ENCODE assay signal across 14 mouse cellular contexts in the genomic region with DNA sequence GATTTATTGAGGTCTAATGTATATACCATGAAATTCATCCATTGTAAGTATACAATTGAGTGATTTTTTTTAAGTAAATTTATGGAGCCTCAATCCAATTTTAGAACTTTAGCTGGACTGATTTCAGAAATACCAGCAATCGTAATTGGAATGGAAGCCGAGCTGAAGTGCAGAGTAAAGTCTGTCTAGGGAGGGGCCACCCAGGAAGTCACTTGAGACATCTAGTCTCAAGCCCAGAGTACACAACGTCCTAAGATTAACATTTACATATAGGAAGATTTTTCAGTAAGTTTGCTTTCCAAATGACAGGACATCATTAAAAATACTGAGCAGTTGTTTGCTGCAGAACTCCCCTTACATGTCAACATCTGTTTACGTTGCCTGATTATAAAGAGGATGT.
DNase-seq lines count a peak whose midpoint lies in the region; ATAC-seq and TF ChIP-seq lines count a peak whose summit lies in the region.
"Had no signal": no experiment of that assay in that cellular context is flagged by ENCODE, and none has a peak within 500 bp of the region (broad histone marks: within the 10 kb centered on the region; RNA-seq: fewer than 3 reads in every experiment).

No protein-coding gene starts in this region.

- no peak for ATAC-seq in kidney, embryonic 15.5 days (replicated peaks; ENCODE audit: low FRiP score)
- ATAC-seq in CD4-positive, CD25-positive, alpha-beta regulatory T cell, adult 4 months, result peak; percentile 71
- ATAC-seq in embryonic facial prominence, embryonic 13.5 days (ENCODE audit: insufficient number of reproducible peaks, insufficient read depth, low FRiP score, low TSS enrichment, low read depth), result no peak
- no peak for ATAC-seq in frontal cortex, adult (ENCODE audit: low TSS enrichment)
- ATAC-seq: forebrain, embryonic 15.5 days had no signal

- H3K4me2 ChIP-seq in kidney, embryonic 15.5 days, result no peak overlapping the region
- no peak overlapping the region for H3K4me2 ChIP-seq in embryonic facial prominence, embryonic 13.5 days
- H3K4me2 ChIP-seq: forebrain, embryonic 15.5 days; limb, embryonic 13.5 days had no signal

- WGBS in kidney, embryonic 15.5 days, result 34% methylated on average over 4 of the region's 4 CpGs
- WGBS in kidney, adult 2 months, result 66% methylated on average over 4 of the region's 4 CpGs
- WGBS in embryonic facial prominence, embryonic 13.5 days, result 38% methylated on average over 4 of the region's 4 CpGs

- DNase-seq in kidney, adult 2 months, result no peak
- DNase-seq in lung, postnatal 36 days, result peak; percentile 47
- DNase-seq in liver, result no peak
- DNase-seq: adrenal gland, adult 8-10 months; cerebellum, adult 9-11 months; gastrocnemius, postnatal 36 days; kidney, adult 18-20 months; right cerebral cortex, postnatal 4 days had no signal

- peaks cover 69% of the 10 kb centered on the region for H3K4me1 ChIP-seq in kidney, embryonic 15.5 days
- peaks cover 6% of the 10 kb centered on the region; the same call in 1 of the 2 replicates for H3K4me1 ChIP-seq in kidney, adult 2 months (ENCODE audit: control insufficient read depth, insufficient read depth, low read length)
- H3K4me1 ChIP-seq in embryonic facial prominence, embryonic 13.5 days, result peaks cover 71% of the 10 kb centered on the region

- no peaks in the 10 kb centered on the region for H3K27me3 ChIP-seq in kidney, embryonic 15.5 days
- H3K27me3 ChIP-seq in kidney, adult 2 months (replicated peaks; ENCODE audit: control insufficient read depth, insufficient read depth, low read length), result no peaks in the 10 kb centered on the region
- H3K27me3 ChIP-seq in embryonic facial prominence, embryonic 13.5 days, result no peaks in the 10 kb centered on the region
- H3K27me3 ChIP-seq: forebrain, embryonic 15.5 days; limb, embryonic 13.5 days had no signal

- no peak for TF ChIP-seq CTCF in kidney, adult 2 months (conservative IDR thresholded peaks at IDR 0.05; ENCODE audit: insufficient read depth, insufficient read length, low read depth, low read length)

- H3K36me3 ChIP-seq in kidney, embryonic 15.5 days, result no peaks in the 10 kb centered on the region
- H3K36me3 ChIP-seq in kidney, adult 2 months (ENCODE audit: control insufficient read depth, insufficient read depth, low read length), result no peaks in the 10 kb centered on the region
- no peaks in the 10 kb centered on the region for H3K36me3 ChIP-seq in embryonic facial prominence, embryonic 13.5 days
- H3K36me3 ChIP-seq: forebrain, embryonic 15.5 days; limb, embryonic 13.5 days had no signal

- no peak for TF ChIP-seq POLR2A in kidney, adult 2 months (IDR thresholded peaks at IDR 0.05; ENCODE audit: low read depth, low read length)

- H3K9ac ChIP-seq in kidney, embryonic 15.5 days, result no peak overlapping the region
- H3K9ac ChIP-seq in embryonic facial prominence, embryonic 13.5 days, result no peak overlapping the region
- H3K9ac ChIP-seq: forebrain, embryonic 15.5 days; limb, embryonic 13.5 days had no signal

- H3K27ac ChIP-seq in kidney, embryonic 15.5 days, result peak overlapping the region; percentile 80
- no peak overlapping the region for H3K27ac ChIP-seq in kidney, adult 2 months (ENCODE audit: insufficient read depth, low read depth, low read length)
- peak overlapping the region; percentile 63 for H3K27ac ChIP-seq in embryonic facial prominence, embryonic 13.5 days
- H3K27ac ChIP-seq: forebrain, embryonic 15.5 days had no signal

- no peaks in the 10 kb centered on the region for H3K9me3 ChIP-seq in kidney, embryonic 15.5 days (replicated peaks)
- no peaks in the 10 kb centered on the region for H3K9me3 ChIP-seq in embryonic facial prominence, embryonic 13.5 days
- H3K9me3 ChIP-seq: forebrain, embryonic 15.5 days; limb, embryonic 13.5 days had no signal

- H3K4me3 ChIP-seq in kidney, embryonic 15.5 days (replicated peaks), result no peak overlapping the region
- no peak overlapping the region for H3K4me3 ChIP-seq in kidney, adult 2 months (ENCODE audit: insufficient read depth, low read depth, low read length)
- H3K4me3 ChIP-seq in embryonic facial prominence, embryonic 13.5 days, result no peak overlapping the region
- H3K4me3 ChIP-seq: forebrain, embryonic 15.5 days; limb, embryonic 13.5 days had no signal
